Mouse (Mus musculus) G1E-ER4 (cell line): Measurements from ENCODE around the gene Kif16b. TPM values are rescaled to one million over a fixed set of nuclear protein-coding genes. Genes with fewer than 3 reads are reported as not detected.

Experiments
- GATA1 ChIP-seq: IDR thresholded peaks from one replicate; pipeline ENCODE4 v1.8.0; 2012; ENCODE audit warnings: low read length, inconsistent platforms
- polyA plus RNA-seq: library from polyadenylated mRNA; stranded (reverse); fragments of >175 nt; gene quantifications from 2 replicates; pipeline ENCODE4 v1.2.3, GENCODE M21; 2012

Kif16b gene
- polyA plus RNA-seq, 1 experiment: 4.1 TPM

DNA sequence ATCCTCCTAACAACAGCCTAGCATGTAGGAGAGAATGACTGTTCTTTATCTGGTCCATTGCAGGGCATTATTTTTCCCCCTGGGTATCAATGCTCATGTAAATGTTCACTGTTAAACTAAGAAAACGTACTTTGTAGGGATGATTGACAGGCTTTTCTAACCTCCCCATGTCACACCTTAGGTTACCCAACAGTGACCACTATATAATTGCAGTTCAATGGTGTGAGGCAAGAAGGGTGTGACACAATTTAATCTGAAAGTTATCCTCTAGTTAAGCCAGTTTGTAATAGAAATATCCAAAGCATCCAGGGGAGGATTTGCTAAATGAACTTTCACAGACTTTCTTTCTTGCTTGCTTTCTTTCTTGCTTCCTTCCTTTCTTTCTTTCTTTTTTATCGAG is 181.2 kb downstream of the Kif16b start:
- no peak for TF ChIP-seq GATA1

DNA sequence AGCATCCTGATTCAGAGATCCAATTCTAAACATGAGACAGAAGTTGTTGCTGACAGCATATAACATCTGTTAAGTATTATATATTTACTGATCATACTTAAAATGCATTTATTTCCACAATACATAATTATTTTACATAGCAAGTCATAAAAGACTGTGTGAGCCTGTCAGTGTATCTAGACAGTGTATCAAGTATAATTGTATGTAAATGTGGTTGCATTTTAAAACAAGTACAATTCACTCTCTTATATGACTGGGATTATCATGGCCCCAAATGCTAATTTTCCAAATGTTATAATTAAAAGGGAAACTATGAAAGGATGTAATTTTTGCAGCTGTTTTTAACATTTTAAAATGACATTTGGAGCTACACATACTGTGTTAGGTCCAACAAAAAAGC is 182.3 kb downstream of the Kif16b start:
- no peak for TF ChIP-seq GATA1

GRCm38 (mm10) chr2:142717591-142717990 is 183.7 kb downstream of the Kif16b start:
- no peak for TF ChIP-seq GATA1

DNA sequence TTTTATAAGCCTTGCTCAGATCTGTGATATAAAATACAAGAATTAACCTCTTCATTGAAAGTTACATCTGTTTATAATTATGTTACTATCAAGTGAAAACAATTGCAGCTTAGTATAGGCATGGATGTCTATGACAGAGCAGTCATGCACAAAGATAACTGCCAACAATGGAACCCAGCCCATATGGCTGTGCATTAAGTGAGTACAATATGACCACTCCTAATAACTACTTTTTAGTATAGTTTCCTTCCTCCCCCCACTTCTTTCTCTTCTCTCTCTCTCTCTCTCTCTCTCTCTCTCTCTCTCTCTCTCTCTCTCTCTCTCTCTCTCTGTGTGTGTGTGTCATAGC is 185.4 kb downstream of the Kif16b start:
- TF ChIP-seq GATA1: no peak

DNA sequence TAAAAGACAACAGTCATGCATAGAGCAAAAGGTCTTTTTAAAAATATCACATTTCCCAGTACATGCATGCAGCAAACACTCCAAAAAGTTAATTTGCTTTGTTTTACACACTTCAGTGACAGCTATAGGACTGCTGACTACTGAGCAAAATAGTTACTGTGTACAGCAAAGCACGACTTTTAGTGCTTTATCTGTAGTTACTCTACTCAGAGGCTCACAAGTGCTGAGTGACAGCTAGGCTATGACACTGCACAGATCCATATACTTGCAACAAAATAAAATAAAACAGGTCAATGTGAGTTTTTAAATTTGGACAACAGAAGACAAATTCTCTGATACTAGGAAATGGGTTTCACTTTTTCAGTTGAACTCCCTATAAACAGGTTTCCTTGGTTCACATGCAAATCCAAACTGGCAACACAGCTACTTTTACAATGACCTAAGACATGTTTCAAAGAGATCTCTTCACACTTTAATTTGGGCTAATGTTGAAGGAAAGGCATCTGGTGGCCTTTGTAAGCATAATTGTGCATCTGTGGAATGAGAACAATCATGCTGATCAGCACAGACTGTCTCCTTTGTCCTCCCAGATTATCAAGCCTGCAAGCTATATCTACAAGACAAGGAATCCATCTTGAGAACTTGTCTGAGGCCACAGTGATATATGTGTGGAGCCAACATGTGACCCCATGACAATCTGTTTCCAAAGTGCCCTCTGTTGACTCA is 186.0 kb downstream of the Kif16b start:
- no peak for TF ChIP-seq GATA1

DNA sequence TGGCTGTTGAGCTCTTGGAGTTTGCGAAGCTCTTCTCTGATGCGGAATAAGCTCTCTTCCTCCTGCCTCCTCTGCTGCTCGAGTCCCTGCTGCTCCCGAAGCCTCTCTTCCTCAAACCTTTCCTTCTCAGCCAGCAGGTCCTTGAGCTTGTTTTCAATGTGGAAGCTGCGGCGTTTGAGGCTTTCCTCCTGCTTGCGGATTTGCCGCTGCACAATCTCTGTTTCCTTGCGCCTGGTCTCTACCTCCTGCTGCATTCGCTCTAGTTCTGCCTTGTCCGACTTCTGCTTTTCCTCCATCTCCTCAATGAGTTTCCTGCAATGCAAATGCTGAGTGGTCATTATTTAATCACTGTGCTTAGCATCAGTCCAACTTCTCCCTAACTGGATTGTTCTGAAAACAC is 188.6 kb downstream of the Kif16b start:
- no peak for TF ChIP-seq GATA1

DNA sequence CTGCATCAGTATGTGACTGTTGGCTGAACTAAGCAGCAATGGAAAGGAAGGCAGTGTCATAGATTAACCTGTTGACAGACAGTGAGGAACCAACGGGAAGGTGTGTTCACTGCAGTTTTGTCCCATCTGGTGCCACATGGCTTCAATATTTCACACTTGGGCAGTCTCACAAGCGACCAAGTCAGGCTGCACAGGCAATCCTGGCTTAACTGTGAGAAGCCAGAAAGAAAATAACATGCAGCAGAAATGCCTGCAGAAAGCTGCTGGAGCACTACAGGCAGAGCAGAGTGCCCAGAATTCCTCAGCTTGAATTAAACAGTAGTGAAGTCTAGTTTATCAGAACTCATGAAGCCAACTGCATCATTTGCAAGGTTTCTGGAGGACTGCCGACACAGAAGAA is 192.0 kb downstream of the Kif16b start:
- TF ChIP-seq GATA1: no peak

DNA sequence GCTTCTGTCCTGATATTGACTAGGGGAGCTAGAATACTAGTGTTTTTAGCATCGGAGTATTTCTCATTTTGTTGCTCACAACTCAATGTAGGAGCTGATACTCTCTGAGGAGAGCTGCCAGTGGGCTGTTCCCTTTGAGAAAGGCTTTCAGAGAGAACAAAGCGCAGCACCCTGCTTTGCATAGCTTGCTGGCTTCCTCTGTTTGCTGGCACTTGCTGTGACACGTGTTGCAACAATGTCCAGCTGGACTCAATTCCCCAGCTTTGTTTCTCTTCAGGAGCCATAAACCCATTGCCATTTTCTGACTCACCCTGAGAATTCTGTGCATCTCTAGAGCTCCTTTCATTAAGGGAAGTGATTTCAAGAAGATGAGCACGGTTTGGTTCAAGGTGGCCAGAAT is 200.6 kb downstream of the Kif16b start:
- TF ChIP-seq GATA1: no peak

DNA sequence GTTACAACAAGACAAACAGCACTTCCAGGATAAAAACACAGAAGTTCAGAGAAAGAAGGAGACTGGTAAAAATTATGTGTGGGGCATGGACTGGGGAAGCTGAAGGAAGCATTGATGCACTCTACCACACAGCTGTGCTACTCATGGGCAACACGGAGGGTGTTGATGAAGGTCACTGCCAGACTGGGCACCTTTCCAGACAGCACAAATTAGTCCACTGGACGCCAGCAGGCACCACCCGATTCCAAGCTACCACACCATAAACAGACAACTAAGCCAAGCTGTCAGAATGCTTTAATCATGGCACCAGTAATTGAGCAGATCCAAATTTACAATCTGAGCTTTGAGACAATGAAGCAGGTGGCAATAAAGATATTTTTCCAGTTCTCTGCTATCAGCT is 202.7 kb downstream of the Kif16b start:
- no peak for TF ChIP-seq GATA1

GRCm38 (mm10) chr2:142694936-142695331 is 206.4 kb downstream of the Kif16b start:
- TF ChIP-seq GATA1: no peak

GRCm38 (mm10) chr2:142694019-142694935 is 207.1 kb downstream of the Kif16b start:
- no peak for TF ChIP-seq GATA1

- TF ChIP-seq GATA1: no peak
Measured at GRCm38 (mm10) chr2:142693461-142693860, 207.9 kb downstream of the Kif16b start.

- TF ChIP-seq GATA1: no peak
Measured at GRCm38 (mm10) chr2:142689496-142689895, 211.8 kb downstream of the Kif16b start.

GRCm38 (mm10) chr2:142687936-142688514 is 213.3 kb downstream of the Kif16b start:
- no peak for TF ChIP-seq GATA1

DNA sequence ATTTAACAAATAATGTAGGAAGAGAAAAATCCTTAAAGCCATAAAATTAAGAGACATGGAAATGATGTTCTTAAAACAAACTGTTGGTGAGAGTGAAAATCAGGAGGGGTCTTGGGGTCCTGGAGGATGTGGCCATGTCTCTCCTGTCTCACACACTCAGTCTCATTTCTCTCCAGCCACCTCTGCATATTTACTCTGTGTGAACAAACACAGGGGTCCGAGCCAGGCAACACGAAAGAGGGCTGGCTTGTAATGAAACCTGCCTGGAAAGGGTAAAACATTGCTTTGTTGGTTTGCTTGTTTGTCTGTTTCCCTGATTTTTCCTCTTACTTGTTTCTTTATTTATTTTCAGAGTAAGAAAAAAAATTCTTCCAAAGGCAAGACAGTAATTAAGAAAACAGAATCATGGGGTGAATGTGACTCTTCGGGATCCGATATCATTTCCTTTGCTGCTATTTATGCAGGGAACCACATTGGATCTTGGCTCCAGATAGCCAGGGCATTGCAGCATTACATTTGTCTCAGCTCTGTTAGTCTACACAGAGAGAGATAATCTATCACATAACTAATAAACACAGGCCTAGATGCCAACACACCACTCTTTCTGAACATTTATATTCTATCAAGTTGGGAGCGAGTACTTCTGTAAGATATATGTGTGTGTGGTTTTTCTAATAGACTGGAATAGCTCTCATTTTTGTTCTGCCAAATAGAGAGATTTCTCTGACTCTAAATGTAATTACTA is 218.2 kb downstream of the Kif16b start:
- no peak for TF ChIP-seq GATA1

DNA sequence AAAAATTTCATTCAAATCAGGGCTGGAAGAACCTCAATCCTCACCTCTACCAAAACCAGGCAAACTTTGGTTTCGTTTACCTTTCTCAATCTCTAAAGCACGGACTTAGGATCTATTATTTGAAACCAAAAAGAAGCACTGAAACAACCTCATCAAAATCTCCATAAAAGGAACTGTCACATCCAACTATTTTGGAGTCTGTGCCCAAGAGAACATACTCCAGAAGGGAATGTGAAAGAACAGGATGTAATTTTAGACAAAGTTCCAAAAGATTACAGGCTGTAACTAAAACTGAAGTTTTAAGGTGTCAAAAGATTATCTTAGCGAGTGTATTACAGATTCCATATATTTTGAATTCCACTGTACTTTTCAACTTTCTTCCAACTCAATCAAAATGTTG is 232.9 kb downstream of the Kif16b start:
- TF ChIP-seq GATA1: no peak

DNA sequence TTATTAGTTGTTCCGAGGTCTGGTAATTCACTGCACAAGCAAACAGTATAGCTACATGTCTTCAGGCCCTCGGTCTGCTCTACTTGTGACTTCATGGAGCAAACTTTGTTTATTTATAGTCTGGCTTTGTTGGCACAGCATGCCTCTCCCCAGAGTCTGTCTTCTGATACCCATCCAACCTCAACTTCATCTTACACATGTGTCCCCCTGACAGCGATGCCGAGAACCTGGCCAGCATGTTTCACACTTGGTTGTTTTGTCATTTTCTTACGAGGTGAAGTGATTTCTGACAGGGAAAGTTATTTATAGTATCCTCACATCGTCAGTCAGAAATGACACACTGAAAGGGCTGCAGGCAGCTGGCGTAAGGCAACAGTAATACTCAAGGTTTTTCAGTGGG is 249.7 kb downstream of the Kif16b start:
- no peak for TF ChIP-seq GATA1
